Mouse (Mus musculus) gonadal fat pad, adult 2 months (tissue): Measurements from ENCODE around the gene Ugt1a6b. TPM values are rescaled to one million over a fixed set of nuclear protein-coding genes. Genes with fewer than 3 reads are reported as not detected.
"Not testable (repeated sequence)": the region's sequence is repeated elsewhere in the genome, so short reads cannot be mapped to it uniquely, and the experiment has no call there.

Experiments used
- DNase-seq: peaks from one replicate; pipeline ENCODE4 v3.0.0-alpha.2; 2012; ENCODE audit warnings: low read depth
- polyA plus RNA-seq: library from polyadenylated mRNA; depleted of rRNA; stranded (reverse); fragments of >200 nt; gene quantifications from 2 replicates; pipeline ENCODE4 v1.2.3, GENCODE M21; 2012

Ugt1a6b gene
- polyA plus RNA-seq, 1 experiment, result 62.3 TPM

- not testable (repeated sequence) for DNase-seq
These were observed 18.5 kb downstream of the Ugt1a6b start for GRCm38 (mm10) chr1:88121521-88121920.

GRCm38 (mm10) chr1:88125827-88126360 lies 22.8 kb downstream of the Ugt1a6b start:
- DNase-seq, result not testable (repeated sequence)

- DNase-seq, result not testable (repeated sequence)
These were observed 26.0 kb downstream of the Ugt1a6b start for GRCm38 (mm10) chr1:88129091-88129490.

GRCm38 (mm10) chr1:88130223-88130622 lies 27.2 kb downstream of the Ugt1a6b start:
- not testable (repeated sequence) for DNase-seq

- DNase-seq, result no peak
These were observed 30.9 kb downstream of the Ugt1a6b start for GRCm38 (mm10) chr1:88133908-88134456.

- DNase-seq, result peak; percentile 95
These were observed 31.5 kb downstream of the Ugt1a6b start, which contains the start of gene Ugt1a6a for GRCm38 (mm10) chr1:88134457-88135011. TSS of gene Ugt1a6a (plus strand) at chr1:88134809.

GRCm38 (mm10) chr1:88135229-88135904 lies 32.3 kb downstream of the Ugt1a6b start:
- not testable (repeated sequence) for DNase-seq

- no peak for DNase-seq
These were observed 33.6 kb downstream of the Ugt1a6b start for GRCm38 (mm10) chr1:88136646-88137045.

- DNase-seq, result no peak
These were observed 34.2 kb downstream of the Ugt1a6b start for GRCm38 (mm10) chr1:88137264-88137663.

- DNase-seq, result no peak
These were observed 35.1 kb downstream of the Ugt1a6b start for GRCm38 (mm10) chr1:88138145-88138544.

GRCm38 (mm10) chr1:88140492-88140891 lies 37.4 kb downstream of the Ugt1a6b start:
- not testable (repeated sequence) for DNase-seq

GRCm38 (mm10) chr1:88143966-88144675 lies 41.1 kb downstream of the Ugt1a6b start:
- not testable (repeated sequence) for DNase-seq

GRCm38 (mm10) chr1:88145278-88145677 lies 42.2 kb downstream of the Ugt1a6b start:
- not testable (repeated sequence) for DNase-seq

- not testable (repeated sequence) for DNase-seq
These were observed 47.1 kb downstream of the Ugt1a6b start for GRCm38 (mm10) chr1:88150133-88150532.

GRCm38 (mm10) chr1:88158430-88158829 lies 55.4 kb downstream of the Ugt1a6b start:
- DNase-seq, result no peak

GRCm38 (mm10) chr1:88165711-88166110 lies 62.7 kb downstream of the Ugt1a6b start, which contains the start of gene Ugt1a5:
TSS of gene Ugt1a5 (plus strand) at chr1:88166012.
- no peak for DNase-seq

- not testable (repeated sequence) for DNase-seq
These were observed 69.1 kb downstream of the Ugt1a6b start for GRCm38 (mm10) chr1:88172190-88172589.

- no peak for DNase-seq
These were observed 76.6 kb downstream of the Ugt1a6b start for GRCm38 (mm10) chr1:88179657-88180056.

GRCm38 (mm10) chr1:88186325-88186935 lies 83.4 kb downstream of the Ugt1a6b start:
- DNase-seq, result no peak

- DNase-seq, result no peak
These were observed 89.1 kb downstream of the Ugt1a6b start for GRCm38 (mm10) chr1:88192136-88192535.

- no peak for DNase-seq
These were observed 92.6 kb downstream of the Ugt1a6b start for GRCm38 (mm10) chr1:88195687-88196086.

GRCm38 (mm10) chr1:88197443-88197842 lies 94.4 kb downstream of the Ugt1a6b start:
- DNase-seq, result no peak
